Mouse (Mus musculus) erythroblast, embryonic 14.5 days (primary cell): ENCODE measurements around the gene Diablo. TPM values are rescaled to one million over a fixed set of nuclear protein-coding genes. Genes with fewer than 3 reads are reported as not detected.

Source experiments
- H3K27me3 ChIP-seq: 2 replicates; pipeline ENCODE4 v1.6.1; 2012; ENCODE audit warnings: inconsistent platforms; ENCODE audit not compliant: control insufficient read depth
- H3K36me3 ChIP-seq: 2 replicates; pipeline ENCODE4 v1.6.1; 2012; ENCODE audit warnings: mild to moderate bottlenecking, inconsistent platforms; ENCODE audit not compliant: control insufficient read depth
- H3K4me1 ChIP-seq: 2 replicates; pipeline ENCODE4 v1.6.1; 2012; ENCODE audit warnings: inconsistent platforms; ENCODE audit not compliant: control insufficient read depth
- H3K4me3 ChIP-seq: replicated peaks from 2 replicates; pipeline ENCODE3; 2012; ENCODE audit warnings: moderate library complexity, mild to moderate bottlenecking, inconsistent platforms
- H3K9me3 ChIP-seq: 2 replicates; pipeline ENCODE4 v1.6.1; 2012; ENCODE audit warnings: low read length, inconsistent platforms, mixed read lengths; ENCODE audit not compliant: control insufficient read depth
- GATA1 ChIP-seq: IDR thresholded peaks from 2 replicates; pipeline ENCODE4 v1.6.1; 2012; ENCODE audit warnings: low read length, inconsistent platforms, mixed read lengths
- TAL1 ChIP-seq: IDR thresholded peaks from 3 replicates; pipeline ENCODE4 v1.6.1; 2012; ENCODE audit warnings: low read length, inconsistent platforms, mixed read lengths
- polyA plus RNA-seq: library from polyadenylated mRNA; stranded (reverse); fragments of >175 nt; gene quantifications from 2 replicates; pipeline ENCODE4 v1.2.3, GENCODE M21; 2012

The Diablo gene
- polyA plus RNA-seq, 1 experiment: 0.62 TPM

DNA sequence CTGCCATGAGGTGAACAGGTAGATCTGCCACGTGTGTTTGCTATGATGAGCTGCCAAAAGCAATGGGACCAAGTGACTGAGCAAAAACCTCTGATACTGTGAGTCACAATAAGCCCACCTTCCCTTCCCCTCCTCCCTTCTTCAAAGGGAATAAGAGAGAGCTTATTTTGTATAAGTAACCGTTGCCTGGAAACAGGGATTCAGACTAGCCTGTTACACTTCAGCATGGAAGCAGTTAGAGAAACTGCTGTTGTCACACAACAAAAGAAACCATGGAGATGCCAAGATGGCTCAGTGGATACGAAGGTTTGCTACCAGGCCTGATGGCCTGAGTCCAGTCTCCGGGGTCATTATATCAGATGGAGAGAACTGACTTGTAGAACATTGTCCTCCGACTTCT is 50.2 kb downstream of the Diablo start:
- Histone ChIP-seq H3K4me1 (no peaks in the 10 kb centered on the region), H3K36me3 (no peaks in the 10 kb centered on the region), H3K9me3 (no peaks in the 10 kb centered on the region), H3K27me3 (peaks cover 20% of the 10 kb centered on the region), H3K4me3 (no peak overlapping the region)
- no peak for TF ChIP-seq GATA1

GRCm38 (mm10) chr5:123470784-123471400 is 53.1 kb downstream of the Diablo start:
- no peaks in the 10 kb centered on the region for H3K4me1 ChIP-seq
- H3K36me3 ChIP-seq: no peaks in the 10 kb centered on the region
- H3K9me3 ChIP-seq: no peaks in the 10 kb centered on the region
- H3K4me3 ChIP-seq: no peak overlapping the region
- H3K27me3 ChIP-seq: peaks cover 20% of the 10 kb centered on the region
- TF ChIP-seq TAL1: no peak
- no peak for TF ChIP-seq GATA1

DNA sequence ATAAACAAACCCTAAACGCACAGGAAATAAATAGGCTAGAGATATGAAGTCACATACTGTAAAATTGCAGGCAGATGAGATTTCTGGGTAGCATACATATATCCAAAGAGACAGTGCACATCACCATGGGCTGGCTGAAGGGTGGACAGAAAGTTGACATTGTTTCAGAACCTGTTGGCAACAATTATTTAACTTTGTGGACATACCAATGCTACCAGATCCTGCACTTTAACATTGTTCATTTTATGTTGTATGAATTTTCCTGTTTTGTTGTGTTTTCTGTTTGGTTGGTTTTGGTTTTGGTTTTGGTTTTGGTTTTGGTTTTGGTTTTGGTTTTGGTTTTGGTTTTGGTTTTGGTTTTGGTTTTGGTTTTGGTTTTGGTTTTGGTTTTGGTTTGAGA is 59.3 kb downstream of the Diablo start:
- TF ChIP-seq TAL1: no peak
- TF ChIP-seq GATA1: no peak
- no peak overlapping the region for H3K4me3 ChIP-seq
- no peaks in the 10 kb centered on the region; the same call in 1 of the 2 replicates for H3K4me1 ChIP-seq
- H3K36me3 ChIP-seq: no peaks in the 10 kb centered on the region
- peaks cover under 1% of the 10 kb centered on the region; the same call in 1 of the 2 replicates for H3K27me3 ChIP-seq
- H3K9me3 ChIP-seq: no peaks in the 10 kb centered on the region

DNA sequence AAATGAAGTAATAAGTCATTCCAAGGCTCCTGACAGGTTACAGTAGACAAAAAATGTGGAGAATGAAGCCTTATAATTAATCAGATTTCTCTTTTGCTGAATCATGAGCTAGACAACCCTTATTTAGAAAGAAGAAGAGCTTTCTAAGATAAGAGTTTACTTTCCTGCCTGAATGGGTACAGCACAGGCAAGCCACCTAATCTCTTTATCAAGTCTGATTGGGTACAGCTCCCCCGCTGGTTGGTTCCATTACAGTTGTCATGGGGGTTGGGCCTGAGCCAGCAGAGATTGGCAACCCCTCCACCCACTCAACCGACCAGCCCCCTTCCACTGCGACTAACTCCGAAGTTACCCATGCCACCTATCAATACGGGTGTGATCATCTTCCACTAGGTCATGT is 62.6 kb downstream of the Diablo start:
- no peak overlapping the region for H3K4me3 ChIP-seq
- TF ChIP-seq GATA1 (no peak), TAL1 (no peak)
- no peaks in the 10 kb centered on the region for H3K9me3 ChIP-seq
- no peaks in the 10 kb centered on the region for H3K27me3 ChIP-seq
- H3K4me1 ChIP-seq: no peaks in the 10 kb centered on the region; the same call in 1 of the 2 replicates
- H3K36me3 ChIP-seq: no peaks in the 10 kb centered on the region

Other genes starting within 250 kb of the Diablo start
- gene Bcl7a, start 180.3 kb downstream of the Diablo start, polyA plus RNA-seq: 2.3 and 2.4 TPM in 2 replicates
- gene Mlxip, start 129.4 kb downstream of the Diablo start, polyA plus RNA-seq: 0.03 and 0.09 TPM in 2 replicates
- not detected in 2 replicates for gene Lrrc43, start 34.9 kb downstream of the Diablo start, polyA plus RNA-seq
- not detected in 2 replicates for gene Il31, start 34.7 kb downstream of the Diablo start, polyA plus RNA-seq
- gene B3gnt4, start 13.7 kb downstream of the Diablo start, polyA plus RNA-seq: not detected in 2 replicates
- not detected in 2 replicates for gene Gm49027, start 1.3 kb upstream of the Diablo start, polyA plus RNA-seq
- gene Vps33a, start 48.9 kb upstream of the Diablo start, polyA plus RNA-seq: 0.28 and 0.60 TPM in 2 replicates
- 0.92 and 1.1 TPM in 2 replicates for gene Clip1, start 160.4 kb upstream of the Diablo start, polyA plus RNA-seq
- 4.5 and 5.7 TPM in 2 replicates for gene Zcchc8, start 196.9 kb upstream of the Diablo start, polyA plus RNA-seq
- gene Rsrc2, start 225.2 kb upstream of the Diablo start, polyA plus RNA-seq: 1.4 and 1.7 TPM in 2 replicates
- 0.95 and 1.2 TPM in 2 replicates for gene Kntc1, start 225.5 kb upstream of the Diablo start, polyA plus RNA-seq